Mouse (Mus musculus) CH12.LX (cell line): ENCODE data around the gene Hmgcr.

ENCODE experiments used
- CTCF ChIP-seq, 2 experiments: IDR thresholded peaks in 1 of 2; conservative IDR thresholded peaks in 1 of 2; 2 replicates each; pipeline ENCODE4 v1.5.1; 2011 to 2012; ENCODE audit warnings: low read depth in 2 of 2, low read length in 2 of 2, improper control_type of control experiment in 1 of 2, inconsistent platforms in 1 of 2, mild to moderate bottlenecking in 1 of 2, moderate library complexity in 1 of 2
- E2F4 ChIP-seq: IDR thresholded peaks from 2 replicates; pipeline ENCODE4 v1.6.1; 2011; ENCODE audit warnings: low read depth, low read length, improper control_type of control experiment; ENCODE audit not compliant: insufficient replicate concordance
- EP300 ChIP-seq: IDR thresholded peaks from 2 replicates; pipeline ENCODE4 v1.6.1; 2011; ENCODE audit warnings: low read length, improper control_type of control experiment
- JUN ChIP-seq: IDR thresholded peaks from 2 replicates; pipeline ENCODE4 v1.6.1; 2011; ENCODE audit warnings: low read depth, mild to moderate bottlenecking, low read length, improper control_type of control experiment, moderate library complexity; ENCODE audit not compliant: insufficient read depth
- MAX ChIP-seq: IDR thresholded peaks from 2 replicates; pipeline ENCODE4 v1.6.1; 2011; ENCODE audit warnings: low read length, improper control_type of control experiment
- MEF2A ChIP-seq: IDR thresholded peaks from 2 replicates; pipeline ENCODE4 v1.6.1; 2014; ENCODE audit warnings: low read depth, mild to moderate bottlenecking, inconsistent platforms, low read length, improper control_type of control experiment, borderline replicate concordance
- MXI1 ChIP-seq: IDR thresholded peaks from 2 replicates; pipeline ENCODE4 v1.6.1; 2011; ENCODE audit warnings: mild to moderate bottlenecking, low read depth, low read length, improper control_type of control experiment
- POLR2A ChIP-seq: IDR thresholded peaks from 2 replicates; pipeline ENCODE4 v1.6.1; 2011; ENCODE audit warnings: low read depth, mild to moderate bottlenecking, improper control_type of control experiment, low read length
- TBP ChIP-seq: conservative IDR thresholded peaks from 2 replicates; pipeline ENCODE4 v1.6.1; 2011; ENCODE audit warnings: low read depth, low read length, improper control_type of control experiment

DNA sequence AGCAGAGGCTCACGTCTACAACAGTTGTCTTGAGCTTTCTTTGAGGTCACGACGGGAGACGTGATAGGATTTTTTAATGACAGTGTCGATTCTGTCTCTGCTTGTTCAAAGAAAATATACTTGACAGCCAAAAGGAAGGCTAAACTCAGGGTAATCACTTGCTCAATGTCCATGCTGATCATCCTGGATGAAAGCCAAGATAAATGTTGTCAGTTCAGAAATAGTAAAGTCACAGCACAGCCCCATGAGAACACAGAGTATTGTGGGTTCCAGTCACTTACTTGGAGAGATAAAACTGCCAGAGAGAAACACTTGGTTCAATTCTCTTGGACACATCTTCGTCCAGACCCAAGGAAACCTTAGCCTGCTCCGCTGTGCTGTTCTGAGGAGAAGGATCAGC, 11.8 kb downstream of the Hmgcr start:
- TF ChIP-seq TBP (no peak), MEF2A (no peak), CTCF (conservative IDR thresholded peaks at IDR 0.05 in 1 of 2, IDR thresholded peaks at IDR 0.05 in 1 of 2; ENCODE audit: low read depth in 2 of 2, low read length in 2 of 2) (no peak), JUN (no peak), MXI1 (no peak), E2F4 (no peak), POLR2A (no peak), MAX (no peak), EP300 (no peak)
